Mouse (Mus musculus) kidney, embryonic 16.5 days (tissue): ENCODE measurements around the gene Ins2. TPM values are rescaled to one million over a fixed set of nuclear protein-coding genes. Genes with fewer than 3 reads are reported as not detected.
A peak's percentile ranks its signal among the peaks of the same experiment; 100 is the strongest.

Source experiments
- ATAC-seq: fragments of 200-750 bp; cut with Nextera tagmentation; 2 replicates; pipeline ENCODE4 v1.8.0; 2017; ENCODE audit warnings: moderate TSS enrichment; ENCODE audit not compliant: low FRiP score, low TSS enrichment
- H3K27ac ChIP-seq: fragments of 300-500 bp; sonication (generic); 2 replicates; pipeline ENCODE4 v1.5.1; 2014; ENCODE audit warnings: low read length
- H3K27me3 ChIP-seq: fragments of 300-500 bp; sonication (generic); 2 replicates; pipeline ENCODE4 v1.6.1; 2014; ENCODE audit warnings: low read length, control low read depth, mixed read lengths; ENCODE audit not compliant: insufficient read depth
- H3K36me3 ChIP-seq: fragments of 300-500 bp; sonication (generic); 2 replicates; pipeline ENCODE4 v1.6.1; 2014; ENCODE audit warnings: low read length, control low read depth, mixed read lengths; ENCODE audit not compliant: insufficient read depth
- H3K4me1 ChIP-seq: fragments of 300-500 bp; sonication (generic); 2 replicates; pipeline ENCODE4 v1.6.1; 2014; ENCODE audit warnings: low read length, control low read depth, mixed read lengths; ENCODE audit not compliant: insufficient read depth
- H3K4me2 ChIP-seq: fragments of 300-500 bp; sonication (generic); replicated peaks from 2 replicates; pipeline ENCODE4 v1.6.1; 2014; ENCODE audit warnings: low read depth, low read length
- H3K4me3 ChIP-seq: fragments of 300-500 bp; sonication (generic); 2 replicates; pipeline ENCODE4 v1.5.1; 2014; ENCODE audit warnings: mild to moderate bottlenecking, low read length
- H3K9ac ChIP-seq: fragments of 300-500 bp; sonication (generic); replicated peaks from 2 replicates; pipeline ENCODE4 v1.6.1; 2014; ENCODE audit warnings: low read length
- H3K9me3 ChIP-seq: fragments of 300-500 bp; sonication (generic); 2 replicates; pipeline ENCODE4 v1.6.1; 2016; ENCODE audit warnings: low read length, control low read depth
- WGBS: fragments of 180-500 bp; shearing (Covaris S2); extraction: QIAGEN DNeasy Blood & Tissue Kit; methylation state at CpG from one replicate; pipeline ENCODE4 v1.1.7; 2014; 5-methylcytosine and 5-hydroxymethylcytosine counted together
- microRNA counts: library from miRNA; unstranded; fragments of <30 nt; microRNA quantifications from one replicate; lab custom pipeline; 2016
- microRNA-seq: library from miRNA; unstranded; fragments of <30 nt; microRNA quantifications from one replicate; pipeline ENCODE4, GENCODE M21; 2016
- polyA plus RNA-seq: library from polyadenylated mRNA; unstranded; fragments of >200 nt; fragmentation: Nextera tagmentation; extraction: Ambion mirVana; gene quantifications from 2 replicates; pipeline ENCODE4 v1.2.1, GENCODE M21; 2015

Ins2 gene
- polyA plus RNA-seq, 1 experiment from 2014 or later = 0.77 TPM

GRCm38 (mm10) chr7:142645045-142645444 is 98.1 kb downstream of the Ins2 start:
- Histone ChIP-seq H3K4me2 (no peak overlapping the region), H3K9ac (no peak overlapping the region), H3K27ac (no peak overlapping the region), H3K4me3 (no peak overlapping the region), H3K27me3 (no peaks in the 10 kb centered on the region), H3K4me1 (no peaks in the 10 kb centered on the region; the same call in 1 of the 2 replicates), H3K36me3 (no peaks in the 10 kb centered on the region), H3K9me3 (peaks cover 6% of the 10 kb centered on the region; the same call in 1 of the 2 replicates)
- no peak for ATAC-seq
- 52% methylated on average over 5 of the region's 5 CpGs for WGBS

- H3K9ac ChIP-seq = no peak overlapping the region
- no peaks in the 10 kb centered on the region for H3K9me3 ChIP-seq
- ATAC-seq = no peak
- H3K27ac ChIP-seq = no peak overlapping the region
- H3K27me3 ChIP-seq = no peaks in the 10 kb centered on the region
- no peaks in the 10 kb centered on the region for H3K36me3 ChIP-seq
- H3K4me2 ChIP-seq = no peak overlapping the region
- no peak overlapping the region for H3K4me3 ChIP-seq
- H3K4me1 ChIP-seq = peaks cover 8% of the 10 kb centered on the region; the same call in 1 of the 2 replicates
Observed at GRCm38 (mm10) chr7:142636178-142636577, 107.0 kb downstream of the Ins2 start.

GRCm38 (mm10) chr7:142630691-142631090 is 112.5 kb downstream of the Ins2 start:
- 81% methylated on average over 10 of the region's 10 CpGs for WGBS
- H3K4me2 ChIP-seq = no peak overlapping the region

GRCm38 (mm10) chr7:142629806-142630205 is 113.4 kb downstream of the Ins2 start:
- Histone ChIP-seq H3K4me1 (no peaks in the 10 kb centered on the region), H3K27ac (no peak overlapping the region), H3K36me3 (no peaks in the 10 kb centered on the region), H3K4me2 (no peak overlapping the region), H3K4me3 (no peak overlapping the region), H3K27me3 (no peaks in the 10 kb centered on the region), H3K9me3 (no peaks in the 10 kb centered on the region), H3K9ac (no peak overlapping the region)
- ATAC-seq = no peak
- 80% methylated on average over 6 of the region's 6 CpGs for WGBS

More at GRCm38 (mm10) chr7:142630691-142631090, 112.5 kb downstream of the Ins2 start:
- no peak overlapping the region for H3K4me3 ChIP-seq
- no peaks in the 10 kb centered on the region for H3K27me3 ChIP-seq
- H3K4me1 ChIP-seq = no peaks in the 10 kb centered on the region
- H3K27ac ChIP-seq = no peak overlapping the region
- no peak overlapping the region for H3K9ac ChIP-seq
- no peaks in the 10 kb centered on the region for H3K36me3 ChIP-seq
- ATAC-seq = no peak
- H3K9me3 ChIP-seq = no peaks in the 10 kb centered on the region

MicroRNAs within 50 kb of the gene (microRNA counts, 519-probe panel; counts per million panel counts)
- 2,395 counts per million, percentile 59 among the panel's probes with 10 or more counts for microRNA mmu-miR-483 (lab: Ali Mortazavi, UCI)

Small RNAs within 50 kb of the gene (microRNA-seq; reads per million reads assigned to microRNA genes)
- gene Mir483 = 992 reads per million, percentile 79 among the genes with 10 or more reads in this experiment

Other genes with a start within 250 kb of the Ins2 start
- gene Tnnt3, start 244.5 kb downstream of the Ins2 start, polyA plus RNA-seq = 14.2 and 17.2 TPM in 2 replicates
- gene Mrpl23, start 210.7 kb downstream of the Ins2 start, polyA plus RNA-seq = 24.4 and 24.6 TPM in 2 replicates
- gene Igf2, start 76.6 kb downstream of the Ins2 start, polyA plus RNA-seq = 516 and 585 TPM in 2 replicates
- gene Gm49394, start 73.4 kb downstream of the Ins2 start, polyA plus RNA-seq = 0.07 TPM in 1 of 2 replicates, not detected in the other
- 6.5 and 14.0 TPM in 2 replicates for gene Th, start 187.7 kb upstream of the Ins2 start, polyA plus RNA-seq
- 0.75 and 1.3 TPM in 2 replicates for gene Ascl2, start 225.9 kb upstream of the Ins2 start, polyA plus RNA-seq